Mouse (Mus musculus): Measurements from ENCODE around the gene Mycbp2.

DNA sequence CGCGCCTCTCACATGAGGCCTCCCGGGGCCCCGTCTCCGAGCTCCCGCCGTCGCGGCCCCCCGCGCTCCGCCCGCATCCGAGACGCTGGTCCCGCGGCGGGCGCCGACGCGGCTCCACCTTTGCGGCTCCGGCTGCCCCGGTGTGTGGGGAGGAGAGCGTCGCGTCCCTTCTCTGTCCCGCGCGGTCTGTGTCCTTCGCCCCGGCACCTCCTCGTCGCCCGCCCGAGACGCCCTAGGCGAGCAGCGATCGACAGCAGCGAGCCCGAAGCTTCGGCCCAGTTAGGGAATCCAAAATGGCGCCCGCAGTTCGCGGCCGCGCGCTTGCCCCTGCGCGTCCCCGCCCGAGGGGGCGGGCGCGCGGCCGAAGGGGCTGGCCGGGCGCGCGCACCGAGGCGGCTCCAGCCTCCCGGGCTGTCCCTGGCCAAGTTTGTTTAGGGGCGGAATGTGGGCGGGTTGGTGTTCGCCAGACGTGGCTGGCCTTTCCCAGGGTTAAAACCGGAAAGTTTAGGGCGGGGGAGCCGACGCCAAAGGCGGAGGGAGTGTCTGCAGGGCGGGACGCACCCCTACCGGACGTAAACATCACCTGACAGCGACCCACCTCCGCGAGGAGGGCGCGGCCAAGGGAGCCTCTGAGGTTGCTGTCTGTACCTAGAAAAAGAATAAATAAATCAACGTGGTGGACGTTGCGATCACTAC is 247.2 kb downstream of the Mycbp2 start, which contains the start of gene Fbxl3:
- TF ChIP-seq GATA1 (IDR thresholded peaks at IDR 0.05; ENCODE audit: borderline replicate concordance, low read length), result no peak
- no peak for TF ChIP-seq FLI1 (IDR thresholded peaks at IDR 0.05; ENCODE audit: low read length)

Data from megakaryocyte, embryonic 14.5 days (primary cell).